Mouse (Mus musculus): Measurements from ENCODE around the gene Vmn1r50.

DNA sequence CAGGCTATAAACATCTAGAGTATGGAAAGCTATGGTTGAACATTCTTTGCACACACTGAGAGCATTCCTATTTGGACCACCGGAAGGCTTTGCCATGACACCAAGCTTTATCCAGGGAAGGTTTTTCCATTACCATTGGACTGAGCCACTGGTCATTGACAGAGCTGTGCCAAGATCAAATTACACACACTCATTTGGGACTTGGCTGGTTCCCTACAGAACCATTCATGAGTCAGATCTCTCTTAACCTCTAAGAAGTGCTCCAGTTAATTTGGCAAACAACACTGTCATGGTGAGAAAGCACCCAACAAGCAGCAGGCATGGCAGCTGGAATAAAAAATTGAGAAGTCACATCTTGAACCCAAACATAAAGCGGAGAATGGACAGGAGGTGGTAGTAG is 664 bp upstream of the Vmn1r50 start:
- TF ChIP-seq MYB (IDR thresholded peaks at IDR 0.05; ENCODE audit: low read depth, low read length) = no peak
- no peak for TF ChIP-seq POLR2AphosphoS2 (IDR thresholded peaks at IDR 0.05; ENCODE audit: low read length)
- no peak for TF ChIP-seq JUND (IDR thresholded peaks at IDR 0.05; ENCODE audit: low read depth, low read length)
- no peak for TF ChIP-seq POLR2AphosphoS5 (IDR thresholded peaks at IDR 0.05; ENCODE audit: borderline replicate concordance, low read depth, low read length)

Measured in MEL (cell line).